Mouse (Mus musculus) B cell, adult 2 months (primary cell): ENCODE measurements around the gene Rhov.

ENCODE experiments used
- DNase-seq, 2 experiments: peaks; one replicate each; pipeline ENCODE4 v3.0.0; 2022

The Rhov gene

GRCm38 (mm10) chr2:119236682-119237209 lies 34.3 kb downstream of the Rhov start:
- DNase-seq: no peak

GRCm38 (mm10) chr2:119229775-119230704 lies 41.0 kb downstream of the Rhov start, which contains the start of gene Ppp1r14d:
Gene Ppp1r14d, minus strand, starts transcription at chr2:119229906.
- DNase-seq: no peak
